Mouse (Mus musculus) thymus, adult 2 months (tissue): ENCODE measurements around the gene Sertad2.

ENCODE experiments used
- CTCF ChIP-seq: fragments of 200-500 bp; IDR thresholded peaks from 2 replicates; pipeline ENCODE4 v1.5.1; 2012; ENCODE audit warnings: mild to moderate bottlenecking, control low read depth, low read length, moderate library complexity, borderline replicate concordance; ENCODE audit not compliant: control insufficient read depth, poor library complexity, insufficient read depth; ENCODE audit errors: extremely low read depth
- POLR2A ChIP-seq: fragments of 200-500 bp; IDR thresholded peaks from 2 replicates; pipeline ENCODE4 v1.6.1; 2012; ENCODE audit warnings: mild to moderate bottlenecking, low read length, control low read depth, moderate library complexity; ENCODE audit not compliant: control insufficient read depth, poor library complexity, insufficient read depth; ENCODE audit errors: extremely low read depth

GRCm38 (mm10) chr11:20582758-20583157, 39.7 kb downstream of the Sertad2 start:
- TF ChIP-seq POLR2A (no peak), CTCF (no peak)
